Mouse (Mus musculus) activated CD4-positive, CD25-positive, alpha-beta regulatory T cell, adult 4 months (primary cell): ENCODE data around the gene Spen. TPM values are rescaled to one million over a fixed set of nuclear protein-coding genes. Genes with fewer than 3 reads are reported as not detected.

Experiments used
- ATAC-seq: one replicate; pipeline ENCODE4 v1.8.0; 2017
- polyA plus RNA-seq, 2 experiments: library from polyadenylated mRNA; unstranded; fragments of 100-300 nt; shearing (Covaris generic); gene quantifications; one replicate each; pipeline ENCODE4 v1.2.1; 2017

Gene Spen
- polyA plus RNA-seq, 2 experiments from 2014 or later, result 9.3 to 15.9 TPM

GRCm38 (mm10) chr4:141526936-141527650, 11.3 kb downstream of the Spen start:
- no peak for ATAC-seq

GRCm38 (mm10) chr4:141525940-141526339, 12.5 kb downstream of the Spen start:
- ATAC-seq, result no peak

GRCm38 (mm10) chr4:141524658-141525057, 13.7 kb downstream of the Spen start:
- ATAC-seq, result no peak

- ATAC-seq, result no peak
Observed at GRCm38 (mm10) chr4:141523128-141523527, 15.3 kb downstream of the Spen start.

GRCm38 (mm10) chr4:141518386-141518785, 20.0 kb downstream of the Spen start:
- no peak for ATAC-seq

- ATAC-seq, result no peak
Observed at GRCm38 (mm10) chr4:141514179-141514641, 24.2 kb downstream of the Spen start.

GRCm38 (mm10) chr4:141512145-141512544, 26.3 kb downstream of the Spen start:
- no peak for ATAC-seq

GRCm38 (mm10) chr4:141510457-141510856, 27.9 kb downstream of the Spen start:
- ATAC-seq, result no peak

GRCm38 (mm10) chr4:141506893-141507292, 31.5 kb downstream of the Spen start:
- ATAC-seq, result no peak

GRCm38 (mm10) chr4:141506352-141506751, 32.0 kb downstream of the Spen start:
- no peak for ATAC-seq

- no peak for ATAC-seq
Observed at GRCm38 (mm10) chr4:141505810-141506209, 32.6 kb downstream of the Spen start.

GRCm38 (mm10) chr4:141504471-141504870, 33.9 kb downstream of the Spen start:
- ATAC-seq, result no peak

GRCm38 (mm10) chr4:141502723-141503122, 35.7 kb downstream of the Spen start:
- ATAC-seq, result no peak

- ATAC-seq, result no peak
Observed at GRCm38 (mm10) chr4:141501058-141501457, 37.3 kb downstream of the Spen start.

- no peak for ATAC-seq
Observed at GRCm38 (mm10) chr4:141500637-141501036, 37.8 kb downstream of the Spen start.

- no peak for ATAC-seq
Observed at GRCm38 (mm10) chr4:141488670-141489069, 49.7 kb downstream of the Spen start.

GRCm38 (mm10) chr4:141487581-141487980, 50.8 kb downstream of the Spen start:
- no peak for ATAC-seq

- ATAC-seq, result no peak
Observed at GRCm38 (mm10) chr4:141484071-141484470, 54.3 kb downstream of the Spen start.

- ATAC-seq, result no peak
Observed at GRCm38 (mm10) chr4:141479411-141479810, 59.0 kb downstream of the Spen start.

GRCm38 (mm10) chr4:141478794-141479193, 59.6 kb downstream of the Spen start:
- ATAC-seq, result no peak

GRCm38 (mm10) chr4:141478225-141478624, 60.2 kb downstream of the Spen start:
- no peak for ATAC-seq

- no peak for ATAC-seq
Observed at GRCm38 (mm10) chr4:141477681-141478102, 60.7 kb downstream of the Spen start.

- ATAC-seq, result no peak
Observed at GRCm38 (mm10) chr4:141474431-141474830, 64.0 kb downstream of the Spen start.

- no peak for ATAC-seq
Observed at GRCm38 (mm10) chr4:141472641-141473321, 65.6 kb downstream of the Spen start.
